Mouse (Mus musculus) spleen, adult 2 months (tissue): ENCODE results near the gene Esf1.

Experiments
- CTCF ChIP-seq: fragments of 200-500 bp; IDR thresholded peaks from 2 replicates; pipeline ENCODE4 v1.5.1; 2011; ENCODE audit warnings: mild to moderate bottlenecking, inconsistent platforms; ENCODE audit not compliant: insufficient read depth, insufficient read length, insufficient replicate concordance; ENCODE audit errors: extremely low read depth
- POLR2A ChIP-seq: fragments of 200-500 bp; IDR thresholded peaks from 2 replicates; pipeline ENCODE4 v1.6.1; 2011; ENCODE audit warnings: low read depth, low read length, inconsistent platforms

DNA sequence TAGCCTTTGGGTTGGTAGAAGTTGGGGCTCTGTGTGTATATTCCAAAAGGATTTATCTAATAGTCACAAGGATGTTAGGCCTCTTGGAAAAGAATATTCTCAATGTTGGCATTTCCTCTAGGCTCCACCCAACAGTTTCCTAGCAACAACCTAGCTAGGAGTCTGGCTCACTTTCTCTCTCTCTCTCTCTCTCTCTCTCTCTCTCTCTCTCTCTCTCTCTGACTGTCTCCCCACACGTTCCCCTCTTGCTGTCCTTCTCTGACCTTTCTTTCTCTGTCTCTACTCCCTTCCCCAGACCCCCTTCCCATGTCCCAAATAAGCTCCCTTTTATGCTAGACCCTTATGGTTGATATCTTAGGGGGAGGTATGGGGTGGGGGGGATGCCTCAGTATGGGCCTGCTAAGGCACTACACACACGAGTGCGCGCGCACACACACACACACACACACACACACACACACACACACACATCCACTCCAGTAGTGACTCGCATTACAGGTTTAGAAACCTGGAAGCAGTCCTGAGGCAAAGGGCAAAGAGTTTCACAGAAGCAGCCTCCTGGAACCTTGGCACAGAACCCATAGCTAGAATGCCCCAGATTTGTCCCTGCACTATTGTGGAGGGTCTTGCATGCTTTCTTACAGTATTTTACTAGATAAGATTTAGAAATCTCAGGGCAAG is 91.6 kb downstream of the Esf1 start:
- no peak for TF ChIP-seq CTCF
- TF ChIP-seq POLR2A, result no peak
